Mouse (Mus musculus) CD4-positive, CD25-positive, alpha-beta regulatory T cell, adult 2 months (primary cell): ENCODE results near the gene Esp16.
"Not testable (repeated sequence)": the region's sequence is repeated elsewhere in the genome, so short reads cannot be mapped to it uniquely, and the experiment has no call there.

Source experiments
- DNase-seq: peaks from one replicate; pipeline ENCODE4 v3.0.0-alpha.2; 2012; ENCODE audit warnings: low read depth, low spot score

Esp16 gene

DNA sequence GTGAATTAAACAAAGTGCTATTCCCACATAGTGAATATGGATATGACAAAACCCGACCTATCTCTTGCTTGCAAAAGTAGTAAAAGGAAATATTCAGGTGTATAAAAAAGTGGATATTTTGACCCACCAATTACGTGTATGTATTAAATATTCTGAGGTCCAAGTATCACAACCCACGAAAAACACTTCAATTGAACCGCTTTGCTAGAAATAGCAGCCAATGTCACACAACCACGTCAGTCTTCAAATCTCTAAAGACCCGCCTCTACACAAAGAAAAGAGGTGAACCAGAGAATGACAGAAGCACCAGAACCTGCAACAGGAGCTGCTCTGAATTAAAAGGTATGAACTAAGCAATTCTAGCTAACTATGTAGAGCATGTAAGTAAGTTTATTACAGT, at the start of gene Esp16:
Gene Esp16, plus strand, starts transcription at position 301 of the 400 bp plus-strand sequence.
- DNase-seq = not testable (repeated sequence)

DNA sequence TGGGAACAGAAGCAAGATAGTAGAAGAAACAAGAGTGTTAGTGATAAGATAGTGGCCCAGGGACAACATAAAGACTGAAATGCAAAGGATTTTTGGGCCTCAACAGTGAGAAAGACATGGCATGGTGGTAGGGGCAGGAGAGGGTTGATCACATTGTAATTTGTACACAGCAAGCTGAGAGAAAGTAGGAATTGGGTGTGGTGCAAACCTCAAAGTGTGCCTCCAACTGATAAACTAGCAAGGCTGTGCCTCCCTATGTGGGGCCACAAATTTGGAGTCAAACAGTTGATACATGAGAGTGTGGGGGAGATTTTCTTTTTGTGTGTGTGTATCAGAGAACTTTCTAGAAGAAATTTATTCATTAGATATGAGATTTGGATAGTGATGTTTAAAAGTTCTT, 37.9 kb upstream of the Esp16 start:
- not testable (repeated sequence) for DNase-seq
